Mouse (Mus musculus): ENCODE measurements around the gene Olfr373. TPM values are rescaled to one million over a fixed set of nuclear protein-coding genes. Genes with fewer than 3 reads are reported as not detected.
"Not testable (repeated sequence)": the region's sequence is repeated elsewhere in the genome, so short reads cannot be mapped to it uniquely, and the experiment has no call there.

Olfr373 gene
- not detected in 2 replicates for polyA plus RNA-seq (2012; rRNA removed)

- not testable (repeated sequence) for H3K36me3 ChIP-seq (ENCODE audit: control insufficient read depth, insufficient read depth, low read length); H3K4me3 ChIP-seq (ENCODE audit: insufficient read depth, low read depth, low read length); H3K4me1 ChIP-seq (ENCODE audit: control insufficient read depth, insufficient read depth, low read length); H3K27me3 ChIP-seq (replicated peaks; ENCODE audit: control insufficient read depth, insufficient read depth, low read length); DNase-seq; H3K27ac ChIP-seq (ENCODE audit: insufficient read depth, low read depth, low read length)
These were observed at the start of gene Olfr373 for GRCm38 (mm10) chr8:72082877-72083276. Olfr373 (plus strand) TSS chr8:72083177.

DNA sequence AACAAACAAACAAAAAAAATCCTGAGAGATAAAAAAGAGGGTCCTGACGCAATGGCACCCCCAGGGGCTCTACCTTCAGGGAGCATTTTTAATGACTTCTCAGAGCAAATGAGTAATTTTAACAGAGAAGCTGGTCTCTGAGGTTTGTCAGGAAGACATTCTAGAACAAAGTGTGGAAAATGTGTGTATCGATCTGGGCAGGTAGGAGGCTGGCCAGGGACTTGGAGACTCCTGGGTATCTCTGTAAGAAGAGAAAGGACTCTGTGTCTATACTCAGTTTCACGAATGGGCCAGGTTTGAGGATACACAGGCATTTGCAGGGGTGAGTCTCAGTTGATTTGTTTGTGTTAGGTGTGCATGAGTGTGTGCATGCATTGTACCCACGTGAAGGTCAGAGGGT lies 42.1 kb upstream of the Olfr373 start, which contains the start of gene Olfr372:
Olfr372 (plus strand) TSS at position 301 of the 400 bp plus-strand sequence.
- not testable (repeated sequence) for H3K4me3 ChIP-seq (ENCODE audit: insufficient read depth, low read depth, low read length); H3K36me3 ChIP-seq (ENCODE audit: control insufficient read depth, insufficient read depth, low read length); H3K27ac ChIP-seq (ENCODE audit: insufficient read depth, low read depth, low read length); H3K4me1 ChIP-seq (ENCODE audit: control insufficient read depth, insufficient read depth, low read length); DNase-seq; H3K27me3 ChIP-seq (replicated peaks; ENCODE audit: control insufficient read depth, insufficient read depth, low read length)
- WGBS: 72% methylated on average over 4 of the region's 4 CpGs

GRCm38 (mm10) chr8:72042493-72042892 lies 40.5 kb upstream of the Olfr373 start:
- H3K4me3 ChIP-seq (ENCODE audit: insufficient read depth, low read depth, low read length): no peak overlapping the region
- DNase-seq: no peak
- H3K27ac ChIP-seq (ENCODE audit: insufficient read depth, low read depth, low read length): no peak overlapping the region
- no peaks in the 10 kb centered on the region for H3K4me1 ChIP-seq (ENCODE audit: control insufficient read depth, insufficient read depth, low read length)
- H3K27me3 ChIP-seq (replicated peaks; ENCODE audit: control insufficient read depth, insufficient read depth, low read length): no peaks in the 10 kb centered on the region
- no peak for TF ChIP-seq POLR2A (IDR thresholded peaks at IDR 0.05; ENCODE audit: low read depth, low read length)
- no peak for TF ChIP-seq CTCF (conservative IDR thresholded peaks at IDR 0.05; ENCODE audit: insufficient read depth, insufficient read length, low read depth, low read length)
- WGBS: 79% methylated on average over 1 of the region's 1 CpGs
- no peaks in the 10 kb centered on the region for H3K36me3 ChIP-seq (ENCODE audit: control insufficient read depth, insufficient read depth, low read length)

DNA sequence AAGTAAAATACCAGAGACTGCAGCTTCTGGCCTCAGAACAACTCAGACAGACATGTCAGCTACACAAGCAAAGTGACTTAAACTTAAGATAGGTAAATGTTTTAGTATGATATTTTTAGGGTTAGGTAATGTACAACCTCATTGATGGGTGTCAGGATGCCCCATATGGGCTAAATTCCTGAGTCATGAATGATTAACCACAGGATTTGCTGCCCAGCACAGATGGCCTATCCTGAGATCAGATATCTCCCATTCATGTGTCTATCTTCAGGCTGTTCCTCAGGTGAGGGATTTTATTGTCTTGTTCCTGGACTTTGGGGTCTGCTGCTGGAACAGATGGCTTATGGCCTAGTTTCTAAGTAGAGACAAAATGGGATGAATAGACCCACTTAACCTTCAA lies 28.3 kb upstream of the Olfr373 start:
- H3K27me3 ChIP-seq (replicated peaks; ENCODE audit: control insufficient read depth, insufficient read depth, low read length); H3K4me1 ChIP-seq (ENCODE audit: control insufficient read depth, insufficient read depth, low read length); H3K27ac ChIP-seq (ENCODE audit: insufficient read depth, low read depth, low read length); H3K4me3 ChIP-seq (ENCODE audit: insufficient read depth, low read depth, low read length); DNase-seq; H3K36me3 ChIP-seq (ENCODE audit: control insufficient read depth, insufficient read depth, low read length): not testable (repeated sequence)

- H3K27me3 ChIP-seq (replicated peaks; ENCODE audit: control insufficient read depth, insufficient read depth, low read length); H3K4me3 ChIP-seq (ENCODE audit: insufficient read depth, low read depth, low read length); H3K36me3 ChIP-seq (ENCODE audit: control insufficient read depth, insufficient read depth, low read length); DNase-seq; H3K4me1 ChIP-seq (ENCODE audit: control insufficient read depth, insufficient read depth, low read length); H3K27ac ChIP-seq (ENCODE audit: insufficient read depth, low read depth, low read length): not testable (repeated sequence)
- WGBS: 96% methylated on average over 3 of the region's 4 CpGs
These were observed 25.3 kb upstream of the Olfr373 start for GRCm38 (mm10) chr8:72057643-72058042.

GRCm38 (mm10) chr8:72066819-72067399 lies 16.1 kb upstream of the Olfr373 start:
- 86% methylated on average over 1 of the region's 1 CpGs for WGBS
- not testable (repeated sequence) for H3K27ac ChIP-seq (ENCODE audit: insufficient read depth, low read depth, low read length)

GRCm38 (mm10) chr8:72084744-72085143 lies 1.8 kb downstream of the Olfr373 start:
- 59% methylated on average over 5 of the region's 5 CpGs for WGBS

More at GRCm38 (mm10) chr8:72066819-72067399, 16.1 kb upstream of the Olfr373 start:
- not testable (repeated sequence) for H3K4me1 ChIP-seq (ENCODE audit: control insufficient read depth, insufficient read depth, low read length); H3K4me3 ChIP-seq (ENCODE audit: insufficient read depth, low read depth, low read length); H3K27me3 ChIP-seq (replicated peaks; ENCODE audit: control insufficient read depth, insufficient read depth, low read length); DNase-seq; H3K36me3 ChIP-seq (ENCODE audit: control insufficient read depth, insufficient read depth, low read length)

GRCm38 (mm10) chr8:72087611-72088010 lies 4.6 kb downstream of the Olfr373 start:
- H3K36me3 ChIP-seq (ENCODE audit: control insufficient read depth, insufficient read depth, low read length); H3K4me3 ChIP-seq (ENCODE audit: insufficient read depth, low read depth, low read length); DNase-seq; H3K27ac ChIP-seq (ENCODE audit: insufficient read depth, low read depth, low read length); H3K4me1 ChIP-seq (ENCODE audit: control insufficient read depth, insufficient read depth, low read length); H3K27me3 ChIP-seq (replicated peaks; ENCODE audit: control insufficient read depth, insufficient read depth, low read length): not testable (repeated sequence)
- TF ChIP-seq CTCF (conservative IDR thresholded peaks at IDR 0.05; ENCODE audit: insufficient read depth, insufficient read length, low read depth, low read length): 0 out of 2 replicates have a peak, but pooled peaks have one; percentile 19
- WGBS: 84% methylated on average over 3 of the region's 3 CpGs

More at GRCm38 (mm10) chr8:72084744-72085143, 1.8 kb downstream of the Olfr373 start:
- H3K27me3 ChIP-seq (replicated peaks; ENCODE audit: control insufficient read depth, insufficient read depth, low read length): no peaks in the 10 kb centered on the region
- TF ChIP-seq POLR2A (IDR thresholded peaks at IDR 0.05; ENCODE audit: low read depth, low read length) (no peak), CTCF (conservative IDR thresholded peaks at IDR 0.05; ENCODE audit: insufficient read depth, insufficient read length, low read depth, low read length) (no peak)
- H3K4me3 ChIP-seq (ENCODE audit: insufficient read depth, low read depth, low read length): no peak overlapping the region
- no peak for DNase-seq
- no peaks in the 10 kb centered on the region for H3K4me1 ChIP-seq (ENCODE audit: control insufficient read depth, insufficient read depth, low read length)
- H3K36me3 ChIP-seq (ENCODE audit: control insufficient read depth, insufficient read depth, low read length): no peaks in the 10 kb centered on the region
- no peak overlapping the region for H3K27ac ChIP-seq (ENCODE audit: insufficient read depth, low read depth, low read length)

GRCm38 (mm10) chr8:72096721-72097120 lies 13.7 kb downstream of the Olfr373 start:
- not testable (repeated sequence) for H3K27ac ChIP-seq (ENCODE audit: insufficient read depth, low read depth, low read length); DNase-seq; H3K4me1 ChIP-seq (ENCODE audit: control insufficient read depth, insufficient read depth, low read length); H3K27me3 ChIP-seq (replicated peaks; ENCODE audit: control insufficient read depth, insufficient read depth, low read length); H3K4me3 ChIP-seq (ENCODE audit: insufficient read depth, low read depth, low read length); H3K36me3 ChIP-seq (ENCODE audit: control insufficient read depth, insufficient read depth, low read length)

- H3K4me1 ChIP-seq (ENCODE audit: control insufficient read depth, insufficient read depth, low read length); H3K4me3 ChIP-seq (ENCODE audit: insufficient read depth, low read depth, low read length); H3K27ac ChIP-seq (ENCODE audit: insufficient read depth, low read depth, low read length); H3K27me3 ChIP-seq (replicated peaks; ENCODE audit: control insufficient read depth, insufficient read depth, low read length); H3K36me3 ChIP-seq (ENCODE audit: control insufficient read depth, insufficient read depth, low read length): not testable (repeated sequence)
- peak; percentile 47 for DNase-seq
- WGBS: 57% methylated on average over 6 of the region's 7 CpGs
These were observed 16.6 kb downstream of the Olfr373 start for GRCm38 (mm10) chr8:72099377-72100103.

Measured in kidney, adult 2 months (tissue).